Mouse (Mus musculus): Measurements from ENCODE around the gene Cyp2j9. TPM values are rescaled to one million over a fixed set of nuclear protein-coding genes. Genes with fewer than 3 reads are reported as not detected.
"Not testable (repeated sequence)": the region's sequence is repeated elsewhere in the genome, so short reads cannot be mapped to it uniquely, and the experiment has no call there.

The Cyp2j9 gene
- polyA plus RNA-seq (2016; fragmentation: Nextera tagmentation; extraction: Ambion mirVana), result 1.2 and 1.4 TPM in 2 replicates

DNA sequence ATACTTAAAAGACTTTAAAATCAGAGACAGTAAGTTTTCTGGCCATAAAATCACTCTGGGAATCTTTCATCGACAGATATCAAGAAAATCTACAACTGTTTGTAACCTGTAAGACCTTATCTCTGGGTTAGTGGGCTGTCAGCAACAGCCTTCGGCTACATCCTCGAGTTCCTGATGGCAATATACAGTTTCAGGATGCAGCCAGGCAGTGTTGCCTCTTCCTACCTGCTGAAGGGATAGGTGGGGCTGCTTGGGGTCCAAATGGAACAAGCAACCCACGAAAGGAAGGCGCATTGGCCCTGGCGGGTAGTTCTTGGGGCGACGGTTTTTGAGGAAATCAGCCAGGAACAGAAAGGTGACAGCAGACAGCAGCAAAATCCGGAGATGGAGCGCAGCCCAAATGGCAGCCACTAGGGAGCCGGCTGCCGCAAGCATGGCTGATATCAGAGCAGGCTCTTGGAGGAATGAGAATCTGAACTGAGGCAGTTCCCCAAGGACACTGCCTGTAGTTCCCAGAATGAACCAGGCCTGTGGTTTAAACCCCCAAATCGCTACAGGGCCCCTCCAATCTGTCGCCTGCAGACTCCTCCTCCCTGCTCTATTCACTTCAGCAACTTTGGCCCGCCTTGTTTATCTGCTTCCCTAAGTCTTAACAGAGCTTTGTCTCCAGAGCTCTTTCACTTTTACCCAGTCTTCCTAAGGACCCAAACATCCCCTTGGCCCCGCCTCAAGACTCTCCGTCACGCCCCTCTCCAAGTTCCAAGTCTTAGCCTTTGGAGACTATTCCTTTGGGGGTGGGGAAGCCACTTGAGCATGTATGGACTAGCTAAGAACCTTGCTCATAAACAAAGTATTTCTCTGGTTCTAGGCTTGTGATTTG is at the start of gene Cyp2j9:
Cyp2j9 (minus strand) TSS at position 668 of the 880 bp plus-strand sequence.
- Histone ChIP-seq H3K9me3 (no peaks in the 10 kb centered on the region), H3K9ac (replicated peaks) (peak within 1 kb of the TSS; percentile 44), H3K4me3 (peak within 1 kb of the TSS; percentile 34), H3K4me2 (replicated peaks) (peak within 1 kb of the TSS; percentile 59), H3K27ac (replicated peaks) (no peak within 1 kb of the TSS), H3K4me1 (peaks cover 10% of the 10 kb centered on the region; the same call in 1 of the 2 replicates), H3K27me3 (no peaks in the 10 kb centered on the region), H3K36me3 (no peaks in the 10 kb centered on the region)
- 7% methylated on average over 18 of the region's 18 CpGs for WGBS
- peak; percentile 85 for ATAC-seq (ENCODE audit: low FRiP score, low read depth)

DNA sequence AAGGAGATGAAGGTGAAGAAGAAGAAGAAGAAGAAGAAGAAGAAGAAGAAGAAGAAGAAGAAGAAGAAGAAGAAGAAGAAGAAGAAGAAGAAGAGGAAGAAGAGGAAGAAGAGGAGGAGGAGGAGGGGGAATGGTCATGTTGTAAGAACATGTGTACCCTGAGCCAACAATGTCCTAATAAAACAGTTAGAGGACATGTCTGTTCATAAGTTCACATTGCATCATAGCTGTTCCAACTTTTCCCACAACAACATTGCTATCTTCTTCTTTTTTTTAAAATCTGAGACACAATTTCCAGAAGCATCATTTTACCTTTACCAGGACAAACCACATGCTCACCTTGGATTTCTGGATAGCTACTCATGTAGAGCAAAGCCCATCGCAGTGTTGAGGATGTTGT is 44.1 kb upstream of the Cyp2j9 start:
- ATAC-seq (ENCODE audit: low FRiP score, low read depth), result no peak
- 78% methylated on average over 1 of the region's 1 CpGs for WGBS
- H3K9me3 ChIP-seq, result no peaks in the 10 kb centered on the region
- H3K9ac ChIP-seq (replicated peaks), result no peak overlapping the region
- H3K27ac ChIP-seq (replicated peaks), result no peak overlapping the region
- no peaks in the 10 kb centered on the region for H3K4me1 ChIP-seq
- H3K4me3 ChIP-seq, result no peak overlapping the region
- H3K4me2 ChIP-seq (replicated peaks), result no peak overlapping the region
- no peaks in the 10 kb centered on the region for H3K36me3 ChIP-seq
- no peaks in the 10 kb centered on the region for H3K27me3 ChIP-seq

- no peaks in the 10 kb centered on the region for H3K27me3 ChIP-seq
- no peak overlapping the region for H3K4me2 ChIP-seq (replicated peaks)
- no peaks in the 10 kb centered on the region for H3K9me3 ChIP-seq
- no peaks in the 10 kb centered on the region for H3K4me1 ChIP-seq
- H3K4me3 ChIP-seq, result no peak overlapping the region
- no peak overlapping the region for H3K27ac ChIP-seq (replicated peaks)
- WGBS, result 95% methylated on average over 1 of the region's 1 CpGs
- no peak overlapping the region for H3K9ac ChIP-seq (replicated peaks)
- no peak for ATAC-seq (ENCODE audit: low FRiP score, low read depth)
- no peaks in the 10 kb centered on the region for H3K36me3 ChIP-seq
Measured at GRCm38 (mm10) chr4:96622474-96622873, 31.1 kb upstream of the Cyp2j9 start.

DNA sequence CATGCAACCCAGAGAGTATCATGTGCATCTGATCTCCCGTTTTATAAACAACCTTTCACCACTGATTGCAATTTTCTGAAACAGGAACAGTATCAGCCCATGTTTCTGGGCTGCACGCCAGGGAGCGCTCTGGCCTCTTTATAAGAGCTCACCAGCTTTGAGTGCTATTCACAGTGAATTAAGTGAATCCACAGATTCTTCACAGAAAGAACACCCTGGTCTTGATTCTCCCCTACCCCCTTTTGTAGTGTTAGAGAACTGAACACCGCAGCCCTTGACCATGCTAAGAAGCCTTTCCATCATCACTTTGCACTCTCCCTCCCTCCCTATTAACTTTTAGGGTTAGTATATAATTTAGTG is 393 bp upstream of the Cyp2j9 start:
- Histone ChIP-seq H3K27me3 (no peaks in the 10 kb centered on the region), H3K4me3 (peak overlapping the region; percentile 34), H3K9me3 (no peaks in the 10 kb centered on the region), H3K4me2 (replicated peaks) (peak overlapping the region; percentile 59), H3K9ac (replicated peaks) (no peak overlapping the region; the same call in 1 of the 2 replicates), H3K27ac (replicated peaks) (no peak overlapping the region), H3K36me3 (no peaks in the 10 kb centered on the region), H3K4me1 (peaks cover 10% of the 10 kb centered on the region; the same call in 1 of the 2 replicates)
- ATAC-seq (ENCODE audit: low FRiP score, low read depth), result peak; percentile 73
- WGBS, result 20% methylated on average over 4 of the region's 4 CpGs

DNA sequence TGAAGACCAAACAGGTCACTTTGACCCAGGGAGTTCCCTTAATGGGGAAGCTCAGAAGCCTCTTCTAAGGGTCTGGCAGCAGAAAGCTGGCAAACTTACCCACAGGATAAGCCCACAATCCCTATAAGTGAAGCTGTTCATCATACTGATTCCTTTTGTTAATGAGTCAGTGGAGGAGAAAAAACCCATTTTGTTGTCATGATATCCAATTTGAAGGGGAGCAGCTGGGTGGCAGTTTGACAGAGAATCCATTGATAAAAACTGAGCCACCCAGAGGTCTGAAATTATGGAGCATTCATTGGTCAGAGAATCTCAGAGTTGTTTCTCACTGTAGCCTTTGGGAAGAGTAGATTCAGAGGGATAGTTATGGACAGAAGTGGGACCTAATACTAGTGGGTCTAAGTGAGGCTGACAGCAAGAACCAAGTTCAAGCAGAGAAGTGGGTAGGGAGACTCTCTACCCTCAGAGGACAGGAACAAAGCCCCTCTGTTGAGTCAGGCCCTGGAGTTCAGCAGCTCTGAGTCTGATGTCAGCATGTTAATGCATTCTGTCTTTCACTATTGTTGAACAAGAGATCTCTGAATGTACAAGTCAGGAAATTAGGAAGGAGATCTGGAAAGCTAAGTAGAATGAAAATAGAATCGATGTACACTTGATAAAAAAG is 9.8 kb downstream of the Cyp2j9 start:
- 0 out of 2 replicates have a peak, but pooled peaks have one; percentile 30 for ATAC-seq (ENCODE audit: low FRiP score, low read depth)
- Histone ChIP-seq H3K9me3 (no peaks in the 10 kb centered on the region), H3K27me3 (no peaks in the 10 kb centered on the region), H3K4me1 (peaks cover 8% of the 10 kb centered on the region), H3K9ac (replicated peaks) (no peak overlapping the region), H3K4me3 (no peak overlapping the region), H3K36me3 (no peaks in the 10 kb centered on the region), H3K27ac (replicated peaks) (no peak overlapping the region), H3K4me2 (replicated peaks) (no peak overlapping the region)
- 66% methylated on average over 1 of the region's 1 CpGs for WGBS

GRCm38 (mm10) chr4:96580351-96580750 is 11.0 kb downstream of the Cyp2j9 start:
- ATAC-seq (ENCODE audit: low FRiP score, low read depth); H3K4me3 ChIP-seq; H3K36me3 ChIP-seq; H3K9ac ChIP-seq (replicated peaks); H3K4me2 ChIP-seq (replicated peaks); H3K9me3 ChIP-seq; H3K27me3 ChIP-seq; H3K27ac ChIP-seq (replicated peaks); H3K4me1 ChIP-seq: not testable (repeated sequence)
- 56% methylated on average over 6 of the region's 6 CpGs for WGBS

GRCm38 (mm10) chr4:96569442-96569841 is 21.9 kb downstream of the Cyp2j9 start:
- ATAC-seq (ENCODE audit: low FRiP score, low read depth), result no peak
- Histone ChIP-seq H3K27ac (replicated peaks) (no peak overlapping the region), H3K27me3 (no peaks in the 10 kb centered on the region), H3K4me1 (no peaks in the 10 kb centered on the region), H3K4me2 (replicated peaks) (no peak overlapping the region), H3K9me3 (no peaks in the 10 kb centered on the region), H3K4me3 (no peak overlapping the region), H3K36me3 (no peaks in the 10 kb centered on the region), H3K9ac (replicated peaks) (no peak overlapping the region)
- 71% methylated on average over 3 of the region's 3 CpGs for WGBS

DNA sequence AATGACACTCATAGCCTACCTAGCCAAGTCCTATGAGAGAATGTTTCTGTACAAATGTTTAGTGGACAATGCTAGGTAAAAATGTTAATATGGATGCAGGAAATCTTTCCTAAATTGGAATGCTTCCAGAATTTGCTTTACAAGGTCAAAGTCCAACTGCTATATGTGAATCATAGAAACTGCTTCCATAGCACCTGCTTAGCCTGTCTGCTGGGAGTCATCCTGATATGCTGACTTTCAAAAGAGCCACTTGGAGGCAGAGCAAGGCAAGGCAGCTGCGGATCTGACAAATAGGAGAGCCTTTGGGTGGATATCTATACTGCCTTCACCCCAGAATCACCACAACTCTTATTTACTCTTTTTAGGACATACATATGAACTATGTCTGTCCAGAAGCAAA is 23.4 kb downstream of the Cyp2j9 start:
- H3K4me1 ChIP-seq, result no peaks in the 10 kb centered on the region
- no peak overlapping the region for H3K9ac ChIP-seq (replicated peaks)
- no peaks in the 10 kb centered on the region for H3K36me3 ChIP-seq
- no peak for ATAC-seq (ENCODE audit: low FRiP score, low read depth)
- no peak overlapping the region for H3K4me2 ChIP-seq (replicated peaks)
- no peak overlapping the region for H3K4me3 ChIP-seq
- no peaks in the 10 kb centered on the region for H3K27me3 ChIP-seq
- H3K27ac ChIP-seq (replicated peaks), result no peak overlapping the region
- H3K9me3 ChIP-seq, result no peaks in the 10 kb centered on the region
- 78% methylated on average over 1 of the region's 1 CpGs for WGBS

DNA sequence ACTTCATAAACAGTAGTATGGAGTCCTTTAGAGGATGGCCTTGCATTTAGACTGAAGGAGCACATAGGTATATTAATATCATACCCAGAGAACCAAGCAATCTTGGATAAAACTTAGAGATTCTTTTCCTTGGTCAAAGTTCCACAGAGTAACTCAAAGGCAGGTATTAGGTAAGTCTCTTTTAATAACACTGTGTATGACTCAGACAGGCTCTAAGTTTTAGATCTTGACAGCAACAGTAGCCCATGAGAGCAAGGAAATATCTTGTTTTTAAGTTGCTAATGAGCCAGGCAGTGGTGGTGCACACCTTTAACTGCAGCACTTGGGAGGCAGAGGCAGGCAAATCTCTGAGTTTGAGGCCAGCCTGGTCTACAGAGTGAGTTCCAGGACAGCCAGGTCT is 25.6 kb downstream of the Cyp2j9 start:
- no peak overlapping the region for H3K4me2 ChIP-seq (replicated peaks)
- no peaks in the 10 kb centered on the region for H3K36me3 ChIP-seq
- H3K4me3 ChIP-seq, result no peak overlapping the region
- H3K27ac ChIP-seq (replicated peaks), result no peak overlapping the region
- H3K4me1 ChIP-seq, result no peaks in the 10 kb centered on the region
- ATAC-seq (ENCODE audit: low FRiP score, low read depth), result no peak
- H3K27me3 ChIP-seq, result no peaks in the 10 kb centered on the region
- no peaks in the 10 kb centered on the region for H3K9me3 ChIP-seq
- H3K9ac ChIP-seq (replicated peaks), result no peak overlapping the region

DNA sequence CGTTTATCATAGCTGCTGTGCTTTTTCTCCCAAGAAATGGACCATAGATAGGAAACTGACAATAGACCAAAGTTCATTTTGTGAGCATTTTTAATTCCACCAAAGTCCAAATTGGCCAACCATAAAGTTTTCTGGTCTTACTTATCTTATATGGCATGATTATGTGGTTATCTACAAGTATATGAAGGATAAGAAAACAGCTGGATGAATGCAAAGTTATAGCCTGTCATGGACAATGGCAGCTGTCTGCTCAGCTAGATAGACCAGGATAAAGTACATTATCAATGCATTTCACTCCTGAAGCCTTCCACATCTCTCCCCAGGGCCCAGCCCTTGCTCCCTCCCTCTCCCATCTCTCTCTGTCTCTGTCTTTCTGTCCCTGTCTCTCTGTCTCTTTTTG is 30.9 kb downstream of the Cyp2j9 start:
- H3K4me3 ChIP-seq, result no peak overlapping the region
- H3K27ac ChIP-seq (replicated peaks), result no peak overlapping the region
- ATAC-seq (ENCODE audit: low FRiP score, low read depth), result no peak
- 82% methylated on average over 1 of the region's 1 CpGs for WGBS
- H3K36me3 ChIP-seq, result no peaks in the 10 kb centered on the region
- no peaks in the 10 kb centered on the region for H3K27me3 ChIP-seq
- H3K4me2 ChIP-seq (replicated peaks), result no peak overlapping the region
- no peaks in the 10 kb centered on the region for H3K9me3 ChIP-seq
- H3K9ac ChIP-seq (replicated peaks), result no peak overlapping the region
- H3K4me1 ChIP-seq, result no peaks in the 10 kb centered on the region

DNA sequence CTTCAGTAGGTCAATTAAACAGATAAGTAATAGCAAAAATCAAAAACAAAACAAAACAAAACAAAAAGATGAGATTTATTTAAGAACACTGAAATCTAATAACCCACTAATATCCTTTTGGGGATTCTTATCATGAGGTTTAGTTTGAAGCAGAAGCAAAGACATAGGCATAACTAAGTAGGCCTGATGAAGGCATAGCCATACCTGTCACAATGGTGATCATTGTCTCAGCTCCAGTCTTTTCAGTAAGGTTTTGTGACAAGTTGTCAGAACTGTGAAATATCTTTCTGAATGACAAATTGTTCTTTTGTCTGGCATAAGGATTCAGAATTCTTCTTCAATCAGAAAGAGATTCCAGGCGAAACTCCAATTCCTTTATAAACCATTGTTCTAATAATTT is 31.6 kb downstream of the Cyp2j9 start:
- Histone ChIP-seq H3K4me1 (no peaks in the 10 kb centered on the region), H3K9ac (replicated peaks) (no peak overlapping the region), H3K27ac (replicated peaks) (no peak overlapping the region), H3K9me3 (no peaks in the 10 kb centered on the region), H3K4me2 (replicated peaks) (no peak overlapping the region), H3K36me3 (no peaks in the 10 kb centered on the region), H3K4me3 (no peak overlapping the region), H3K27me3 (no peaks in the 10 kb centered on the region)
- no peak for ATAC-seq (ENCODE audit: low FRiP score, low read depth)
- 74% methylated on average over 1 of the region's 1 CpGs for WGBS

DNA sequence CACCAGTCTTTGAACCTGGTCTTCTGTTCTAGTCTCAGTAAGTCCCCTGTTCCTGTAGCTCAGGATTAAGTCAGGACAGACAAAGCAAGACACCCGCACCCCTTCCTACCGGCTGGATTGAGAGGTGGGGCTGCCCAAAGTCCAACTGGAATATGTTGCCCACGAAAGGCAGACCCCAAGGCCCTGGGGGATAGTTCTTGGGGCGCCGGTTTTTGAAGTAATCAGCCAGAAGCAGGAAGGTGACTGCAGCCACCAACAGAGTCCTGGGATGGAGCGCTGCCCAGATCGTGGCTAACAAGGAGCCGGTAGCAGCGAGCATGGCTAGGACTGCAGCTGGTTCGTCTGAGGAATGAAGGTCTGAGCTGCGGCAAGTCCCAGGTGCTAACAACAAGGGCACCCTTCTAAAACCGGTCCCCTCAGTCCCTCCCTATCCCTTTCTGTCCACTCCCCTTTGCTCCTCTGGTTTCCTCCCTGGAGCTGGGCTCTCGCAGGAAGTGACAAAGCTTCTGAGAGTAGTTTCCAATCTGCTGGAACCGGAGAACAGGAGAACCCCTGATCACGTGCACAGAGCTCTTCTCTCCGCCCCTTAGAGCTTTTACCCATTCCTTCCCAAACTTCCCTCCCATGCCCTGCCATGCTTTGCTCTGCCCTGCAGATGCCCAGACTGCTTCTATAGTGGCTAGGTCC is 38.1 kb downstream of the Cyp2j9 start, which contains the start of gene Cyp2j6:
Cyp2j6 (minus strand) TSS at position 529 of the 687 bp plus-strand sequence.
- ATAC-seq (ENCODE audit: low FRiP score, low read depth), result peak; percentile 82
- H3K4me2 ChIP-seq (replicated peaks), result peak within 1 kb of the TSS; percentile 64
- H3K4me1 ChIP-seq, result no peaks in the 10 kb centered on the region
- peak within 1 kb of the TSS; percentile 63 for H3K9ac ChIP-seq (replicated peaks)
- no peaks in the 10 kb centered on the region for H3K27me3 ChIP-seq
- H3K36me3 ChIP-seq, result no peaks in the 10 kb centered on the region
- WGBS, result 4% methylated on average over 16 of the region's 16 CpGs
- H3K27ac ChIP-seq (replicated peaks), result no peak within 1 kb of the TSS
- no peaks in the 10 kb centered on the region for H3K9me3 ChIP-seq
- peak within 1 kb of the TSS; percentile 51 for H3K4me3 ChIP-seq
